Mouse (Mus musculus): ENCODE results near the gene Pigf. TPM values are rescaled to one million over a fixed set of nuclear protein-coding genes. Genes with fewer than 3 reads are reported as not detected.
A peak's percentile ranks its signal among the peaks of the same experiment; 100 is the strongest.

The Pigf gene
- polyA plus RNA-seq, 1 experiment: 2.3 TPM

DNA sequence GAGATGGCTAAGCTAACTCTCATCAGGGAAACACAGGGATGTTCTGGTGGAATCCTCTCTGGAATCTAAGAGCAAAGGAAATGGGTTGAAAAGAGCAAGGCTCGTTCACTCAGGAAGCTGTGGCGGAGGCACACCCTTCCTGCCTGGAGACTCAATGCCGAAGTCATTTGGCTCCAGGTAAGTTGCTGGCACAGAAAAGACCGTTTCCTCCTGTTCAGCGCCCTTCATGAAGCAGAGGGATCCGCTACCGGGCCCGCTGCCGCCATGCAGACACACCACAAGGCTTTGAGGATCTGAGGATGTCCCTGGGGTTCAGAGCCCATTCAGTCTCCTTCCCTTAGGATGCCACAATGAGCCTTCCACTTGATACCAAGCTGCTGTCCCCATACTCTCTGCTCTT, 37.4 kb upstream of the Pigf start:
- TF ChIP-seq CTCF (IDR thresholded peaks at IDR 0.05; ENCODE audit: extremely low read depth, insufficient read length, insufficient replicate concordance, low read depth, low read length): no peak
- no peak for TF ChIP-seq POLR2A (IDR thresholded peaks at IDR 0.05; ENCODE audit: low read depth, low read length)
- Histone ChIP-seq H3K4me1 (ENCODE audit: control insufficient read depth, insufficient read depth, insufficient read length, low read length) (peaks cover 3% of the 10 kb centered on the region; the same call in 1 of the 2 replicates), H3K4me3 (ENCODE audit: low read depth, low read length) (no peak overlapping the region), H3K27ac (ENCODE audit: insufficient read depth, low read depth, low read length) (no peak overlapping the region), H3K27me3 (ENCODE audit: control insufficient read depth, insufficient read depth, low read length) (no peaks in the 10 kb centered on the region), H3K36me3 (ENCODE audit: control insufficient read depth, insufficient read depth, low read length) (no peaks in the 10 kb centered on the region)
- 70% methylated on average over 9 of the region's 9 CpGs for WGBS

DNA sequence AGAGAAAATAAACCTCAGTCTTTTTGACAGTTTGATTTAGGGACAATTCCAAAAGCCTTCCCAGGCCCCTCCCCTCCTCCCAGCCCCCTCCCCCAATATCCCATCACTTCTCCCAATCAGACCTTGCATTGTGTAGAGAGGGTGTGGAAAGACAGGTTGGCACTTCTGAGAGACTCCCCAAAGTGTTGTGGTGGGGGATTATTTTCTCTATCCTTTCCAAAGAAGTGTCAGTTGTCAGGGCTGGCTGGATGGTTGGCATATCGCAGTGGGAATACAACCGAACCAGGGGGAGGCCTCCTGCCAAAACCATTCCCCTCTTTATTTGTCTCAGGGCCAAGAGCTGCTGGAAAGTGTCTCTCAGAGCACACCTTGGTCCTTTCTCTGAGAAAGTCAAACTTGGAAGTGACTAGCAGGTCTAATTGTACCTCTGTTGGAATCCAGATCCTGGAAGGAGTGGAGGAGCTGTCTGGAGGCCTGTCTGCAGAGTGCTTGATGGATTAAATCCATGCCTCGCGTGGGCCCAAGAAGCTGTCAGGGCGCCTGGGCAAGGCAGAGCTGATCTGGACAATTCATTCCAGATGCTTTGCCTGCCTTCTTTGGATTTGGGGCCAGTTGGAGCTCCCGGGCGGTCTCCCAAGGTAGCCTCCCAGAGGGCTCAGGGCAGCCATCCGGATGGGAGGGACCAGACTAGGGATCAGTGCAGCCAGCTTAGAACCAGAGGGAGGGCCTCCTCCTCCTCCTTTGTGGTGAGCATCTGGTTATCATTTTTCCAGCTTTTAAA, 32.5 kb upstream of the Pigf start:
- H3K4me1 ChIP-seq (ENCODE audit: control insufficient read depth, insufficient read depth, insufficient read length, low read length): peaks cover 2% of the 10 kb centered on the region; the same call in 1 of the 2 replicates
- TF ChIP-seq POLR2A (IDR thresholded peaks at IDR 0.05; ENCODE audit: low read depth, low read length) (no peak), CTCF (IDR thresholded peaks at IDR 0.05; ENCODE audit: extremely low read depth, insufficient read length, insufficient replicate concordance, low read depth, low read length) (no peak)
- 85% methylated on average over 8 of the region's 8 CpGs for WGBS

DNA sequence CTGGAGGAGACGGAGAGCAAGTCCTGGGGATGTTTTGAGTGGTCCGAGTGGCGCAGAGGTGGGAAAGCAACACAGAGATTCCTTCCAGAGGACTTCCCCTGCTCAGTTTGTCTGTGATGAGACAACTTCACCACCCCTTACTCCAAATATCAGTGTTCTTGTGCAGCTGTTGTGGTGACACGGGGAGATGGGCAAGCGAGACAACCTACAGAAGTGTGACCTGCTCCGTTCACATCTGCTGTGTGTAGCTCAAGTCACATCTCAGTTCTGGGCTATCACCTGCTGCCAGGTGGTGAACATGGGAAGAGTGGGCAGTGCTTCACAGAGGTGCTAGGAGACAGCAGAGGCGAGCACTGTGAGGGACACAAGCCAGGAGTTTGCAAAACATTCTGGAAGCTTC, 31.6 kb upstream of the Pigf start:
- 89% methylated on average over 7 of the region's 7 CpGs for WGBS
- TF ChIP-seq CTCF (IDR thresholded peaks at IDR 0.05; ENCODE audit: extremely low read depth, insufficient read length, insufficient replicate concordance, low read depth, low read length) (no peak), POLR2A (IDR thresholded peaks at IDR 0.05; ENCODE audit: low read depth, low read length) (no peak)
- Histone ChIP-seq H3K4me3 (ENCODE audit: low read depth, low read length) (no peak overlapping the region), H3K27me3 (ENCODE audit: control insufficient read depth, insufficient read depth, low read length) (no peaks in the 10 kb centered on the region), H3K4me1 (ENCODE audit: control insufficient read depth, insufficient read depth, insufficient read length, low read length) (0 out of 2 replicates have a peak, but pooled peaks cover 2% of the 10 kb centered on the region), H3K36me3 (ENCODE audit: control insufficient read depth, insufficient read depth, low read length) (no peaks in the 10 kb centered on the region), H3K27ac (ENCODE audit: insufficient read depth, low read depth, low read length) (no peak overlapping the region)

More for the DNA sequence above, 32.5 kb upstream of the Pigf start:
- no peaks in the 10 kb centered on the region for H3K27me3 ChIP-seq (ENCODE audit: control insufficient read depth, insufficient read depth, low read length)
- H3K36me3 ChIP-seq (ENCODE audit: control insufficient read depth, insufficient read depth, low read length): no peaks in the 10 kb centered on the region
- no peak overlapping the region for H3K4me3 ChIP-seq (ENCODE audit: low read depth, low read length)
- no peak overlapping the region for H3K27ac ChIP-seq (ENCODE audit: insufficient read depth, low read depth, low read length)

DNA sequence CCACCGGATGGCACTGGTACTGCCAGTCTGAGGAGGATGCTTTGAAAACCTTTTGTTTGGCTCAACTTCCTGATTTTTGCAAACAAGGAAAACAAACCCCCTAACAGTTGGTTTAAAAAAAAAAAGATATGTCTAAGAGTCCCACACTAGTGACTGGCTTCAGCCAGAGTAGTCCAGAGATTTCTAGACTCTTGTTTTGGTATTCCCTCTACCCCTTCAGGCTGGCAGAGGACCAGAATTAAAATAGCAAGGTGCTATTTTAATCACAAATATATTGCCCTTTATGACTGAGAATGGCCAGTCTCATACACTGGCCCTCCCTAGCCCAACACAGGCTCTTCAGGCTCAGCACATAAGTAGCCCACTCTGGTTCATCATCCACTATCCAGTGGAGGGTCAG, 30.5 kb upstream of the Pigf start:
- TF ChIP-seq CTCF (IDR thresholded peaks at IDR 0.05; ENCODE audit: extremely low read depth, insufficient read length, insufficient replicate concordance, low read depth, low read length) (no peak), POLR2A (IDR thresholded peaks at IDR 0.05; ENCODE audit: low read depth, low read length) (no peak)
- 0 out of 2 replicates have a peak, but pooled peaks cover 2% of the 10 kb centered on the region for H3K4me1 ChIP-seq (ENCODE audit: control insufficient read depth, insufficient read depth, insufficient read length, low read length)
- no peaks in the 10 kb centered on the region for H3K36me3 ChIP-seq (ENCODE audit: control insufficient read depth, insufficient read depth, low read length)
- 40% methylated on average over 1 of the region's 1 CpGs for WGBS
- no peaks in the 10 kb centered on the region for H3K27me3 ChIP-seq (ENCODE audit: control insufficient read depth, insufficient read depth, low read length)
- no peak overlapping the region for H3K4me3 ChIP-seq (ENCODE audit: low read depth, low read length)
- no peak overlapping the region for H3K27ac ChIP-seq (ENCODE audit: insufficient read depth, low read depth, low read length)

DNA sequence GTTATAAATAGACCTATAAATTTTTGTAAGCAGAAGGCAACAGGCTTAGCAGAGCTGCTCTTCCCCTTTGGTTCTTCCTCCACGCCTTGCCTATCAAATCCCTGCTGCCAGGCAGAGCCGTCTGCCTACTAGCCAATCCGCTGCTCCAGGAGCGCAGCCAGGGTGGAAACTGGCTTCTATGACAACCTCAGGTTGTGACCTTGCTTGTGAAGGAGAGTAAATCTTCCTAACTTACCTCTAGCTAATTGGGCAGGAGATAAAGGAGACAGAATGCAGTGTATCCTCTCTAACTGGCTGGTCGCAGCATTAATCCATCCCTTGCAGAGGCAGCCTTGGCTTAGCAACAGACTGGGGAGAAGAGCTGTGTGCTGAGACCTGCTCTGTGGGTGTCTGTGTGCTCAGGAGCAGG, 29.8 kb upstream of the Pigf start:
- Histone ChIP-seq H3K4me1 (ENCODE audit: control insufficient read depth, insufficient read depth, insufficient read length, low read length) (0 out of 2 replicates have a peak, but pooled peaks cover 2% of the 10 kb centered on the region), H3K27me3 (ENCODE audit: control insufficient read depth, insufficient read depth, low read length) (no peaks in the 10 kb centered on the region), H3K36me3 (ENCODE audit: control insufficient read depth, insufficient read depth, low read length) (no peaks in the 10 kb centered on the region), H3K27ac (ENCODE audit: insufficient read depth, low read depth, low read length) (peak overlapping the region; percentile 3; the same call in 1 of the 2 replicates), H3K4me3 (ENCODE audit: low read depth, low read length) (no peak overlapping the region)
- WGBS: 20% methylated on average over 5 of the region's 5 CpGs
- TF ChIP-seq POLR2A (IDR thresholded peaks at IDR 0.05; ENCODE audit: low read depth, low read length) (no peak), CTCF (IDR thresholded peaks at IDR 0.05; ENCODE audit: extremely low read depth, insufficient read length, insufficient replicate concordance, low read depth, low read length) (no peak)

DNA sequence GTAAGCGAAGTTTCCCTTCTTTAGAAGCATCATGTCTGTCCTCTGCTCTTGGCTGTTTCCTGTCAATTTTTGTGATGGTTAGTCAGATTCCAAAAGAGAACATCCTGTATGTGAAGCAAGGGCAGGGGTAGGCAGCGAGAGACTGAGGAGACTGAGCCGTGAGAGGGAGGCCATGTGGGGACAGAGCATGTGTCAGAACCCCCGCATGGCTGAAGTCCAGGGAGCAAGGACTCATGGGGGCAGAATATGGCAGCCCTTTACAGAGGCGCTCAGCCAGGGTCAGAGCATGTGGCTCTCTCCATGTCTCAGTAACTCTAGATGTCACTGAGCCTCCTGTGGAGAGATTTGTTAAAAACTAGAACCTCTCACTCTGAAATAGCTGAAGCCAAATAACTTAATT, 28.7 kb upstream of the Pigf start:
- WGBS: 80% methylated on average over 5 of the region's 5 CpGs
- H3K27ac ChIP-seq (ENCODE audit: insufficient read depth, low read depth, low read length): no peak overlapping the region
- H3K36me3 ChIP-seq (ENCODE audit: control insufficient read depth, insufficient read depth, low read length): no peaks in the 10 kb centered on the region
- H3K4me1 ChIP-seq (ENCODE audit: control insufficient read depth, insufficient read depth, insufficient read length, low read length): 0 out of 2 replicates have a peak, but pooled peaks cover 2% of the 10 kb centered on the region
- TF ChIP-seq CTCF (IDR thresholded peaks at IDR 0.05; ENCODE audit: extremely low read depth, insufficient read length, insufficient replicate concordance, low read depth, low read length): no peak
- no peak for TF ChIP-seq POLR2A (IDR thresholded peaks at IDR 0.05; ENCODE audit: low read depth, low read length)
- H3K27me3 ChIP-seq (ENCODE audit: control insufficient read depth, insufficient read depth, low read length): no peaks in the 10 kb centered on the region
- no peak overlapping the region for H3K4me3 ChIP-seq (ENCODE audit: low read depth, low read length)

DNA sequence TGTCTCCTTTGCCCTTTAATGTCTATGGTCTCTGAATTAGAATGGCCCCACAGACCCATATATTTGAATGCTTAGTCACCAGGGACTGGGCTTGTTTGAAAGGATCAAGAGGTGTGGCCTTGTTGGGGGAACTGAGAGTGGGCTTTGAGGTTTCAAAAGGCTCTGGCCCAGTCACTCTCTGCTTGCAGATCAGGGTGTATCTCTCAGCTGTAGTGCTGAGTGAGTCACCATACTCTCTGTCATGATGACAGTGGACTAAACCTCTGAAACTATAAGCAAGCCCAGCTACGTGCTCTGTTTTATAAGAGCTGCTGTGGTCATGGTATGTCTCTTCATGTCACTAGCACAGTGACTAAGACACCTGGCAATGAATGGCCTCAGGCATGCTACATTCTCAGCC, 27.2 kb upstream of the Pigf start:
- Histone ChIP-seq H3K4me1 (ENCODE audit: control insufficient read depth, insufficient read depth, insufficient read length, low read length) (0 out of 2 replicates have a peak, but pooled peaks cover 2% of the 10 kb centered on the region), H3K27me3 (ENCODE audit: control insufficient read depth, insufficient read depth, low read length) (no peaks in the 10 kb centered on the region), H3K36me3 (ENCODE audit: control insufficient read depth, insufficient read depth, low read length) (no peaks in the 10 kb centered on the region), H3K4me3 (ENCODE audit: low read depth, low read length) (no peak overlapping the region), H3K27ac (ENCODE audit: insufficient read depth, low read depth, low read length) (no peak overlapping the region)
- 80% methylated on average over 1 of the region's 1 CpGs for WGBS
- TF ChIP-seq POLR2A (IDR thresholded peaks at IDR 0.05; ENCODE audit: low read depth, low read length) (no peak), CTCF (IDR thresholded peaks at IDR 0.05; ENCODE audit: extremely low read depth, insufficient read length, insufficient replicate concordance, low read depth, low read length) (no peak)

Measured in small intestine, adult 2 months (tissue).